Mouse (Mus musculus): ENCODE results near the gene Abca4. TPM values are rescaled to one million over a fixed set of nuclear protein-coding genes. Genes with fewer than 3 reads are reported as not detected.
A peak's percentile ranks its signal among the peaks of the same experiment; 100 is the strongest.

Gene Abca4
- polyA plus RNA-seq, 1 experiment, result 3.7 TPM

DNA sequence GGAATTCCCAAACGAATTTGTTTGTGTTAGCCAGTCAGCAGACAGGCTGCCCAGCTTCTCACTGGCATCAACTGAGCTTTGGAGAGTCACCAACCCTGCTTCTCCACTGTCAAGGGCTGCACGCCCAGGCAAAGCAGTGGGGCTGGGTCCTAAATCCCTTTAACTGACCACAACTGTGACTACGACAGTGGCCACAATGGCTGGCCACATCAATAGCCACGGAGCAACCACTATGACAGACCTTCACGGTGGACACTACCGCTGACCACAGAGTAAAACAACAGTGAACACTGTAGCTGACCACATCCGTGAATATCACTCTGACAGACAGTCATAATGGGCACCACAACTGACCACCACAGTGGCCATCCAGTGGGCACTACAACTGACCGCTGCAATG is 78.6 kb downstream of the Abca4 start:
- Histone ChIP-seq H3K4me1 (ENCODE audit: control insufficient read depth, insufficient read depth, low read length) (no peaks in the 10 kb centered on the region), H3K4me3 (ENCODE audit: insufficient read depth, low read length) (no peak overlapping the region), H3K27ac (ENCODE audit: insufficient read depth, low read length) (no peak overlapping the region)
- TF ChIP-seq CTCF (IDR thresholded peaks at IDR 0.05; ENCODE audit: extremely low read depth, insufficient read depth, low read length) (no peak), POLR2A (IDR thresholded peaks at IDR 0.05; ENCODE audit: extremely low read depth, insufficient read depth, low read length) (no peak)

DNA sequence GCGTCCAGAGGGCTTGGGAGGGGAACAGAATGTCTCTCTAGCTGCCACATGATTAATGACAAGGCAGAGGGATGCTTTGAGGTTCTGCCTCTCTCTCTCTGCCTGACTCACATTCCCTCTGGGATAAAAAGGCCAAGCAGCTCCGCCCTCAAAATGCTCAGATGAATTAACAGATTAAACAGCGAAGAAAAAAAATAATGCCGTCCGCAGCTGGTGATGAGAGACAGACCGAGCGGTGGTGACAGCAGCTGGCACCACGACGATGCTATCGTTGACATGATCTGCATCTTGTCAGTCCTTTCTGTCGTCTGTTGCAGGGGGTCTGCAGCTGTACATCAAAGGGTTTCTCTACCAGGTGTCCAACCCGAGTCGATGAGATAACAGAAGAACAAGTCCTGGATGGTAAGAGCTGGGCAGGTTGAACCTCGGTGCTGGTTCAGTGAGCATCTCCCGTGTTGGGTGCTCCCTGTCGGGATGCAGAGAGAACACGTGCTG is 84.8 kb downstream of the Abca4 start:
- Histone ChIP-seq H3K27ac (ENCODE audit: insufficient read depth, low read length) (no peak overlapping the region), H3K4me3 (ENCODE audit: insufficient read depth, low read length) (no peak overlapping the region), H3K4me1 (ENCODE audit: control insufficient read depth, insufficient read depth, low read length) (no peaks in the 10 kb centered on the region)
- TF ChIP-seq CTCF (IDR thresholded peaks at IDR 0.05; ENCODE audit: extremely low read depth, insufficient read depth, low read length) (no peak), POLR2A (IDR thresholded peaks at IDR 0.05; ENCODE audit: extremely low read depth, insufficient read depth, low read length) (no peak)

DNA sequence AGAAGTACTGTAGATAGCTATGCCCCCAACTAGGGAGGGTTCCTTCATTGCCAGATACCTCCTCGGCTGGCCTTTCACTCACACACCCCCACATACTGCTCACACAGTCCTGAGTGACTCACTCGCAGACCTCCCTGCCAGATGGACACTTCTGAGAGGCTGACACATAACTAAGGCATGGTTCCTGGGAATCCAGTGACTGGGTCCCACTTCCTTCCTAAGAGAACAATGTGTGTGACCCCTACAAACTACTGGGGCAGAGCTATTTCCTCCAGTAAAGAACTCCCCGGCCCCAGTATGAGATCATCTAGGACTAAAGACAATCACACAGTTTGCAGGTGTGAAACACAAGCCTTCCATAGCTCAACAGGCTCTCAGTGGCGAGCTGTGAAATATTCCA is 86.5 kb downstream of the Abca4 start:
- TF ChIP-seq CTCF (IDR thresholded peaks at IDR 0.05; ENCODE audit: extremely low read depth, insufficient read depth, low read length), result no peak
- no peak for TF ChIP-seq POLR2A (IDR thresholded peaks at IDR 0.05; ENCODE audit: extremely low read depth, insufficient read depth, low read length)

DNA sequence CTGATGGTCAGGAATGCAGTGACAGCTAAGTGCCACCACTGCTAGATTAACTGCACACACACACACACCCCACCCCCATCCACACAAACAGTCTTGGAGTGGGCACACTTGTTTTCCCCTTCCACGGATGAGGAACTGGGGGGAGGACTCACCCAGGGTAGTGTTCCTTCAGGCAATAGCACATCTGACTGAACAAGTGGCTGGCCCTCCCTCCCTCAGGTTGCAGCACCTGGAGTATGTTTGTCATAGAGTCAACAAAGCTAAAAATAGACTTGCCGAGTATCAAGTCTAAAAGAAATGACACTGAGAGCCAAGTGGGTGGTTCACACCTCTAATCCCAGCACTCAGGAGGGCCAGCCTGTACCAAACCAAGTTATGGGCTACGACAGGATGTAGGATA is 87.4 kb downstream of the Abca4 start:
- Histone ChIP-seq H3K27ac (ENCODE audit: insufficient read depth, low read length) (no peak overlapping the region), H3K4me3 (ENCODE audit: insufficient read depth, low read length) (no peak overlapping the region), H3K4me1 (ENCODE audit: control insufficient read depth, insufficient read depth, low read length) (no peaks in the 10 kb centered on the region)
- no peak for TF ChIP-seq POLR2A (IDR thresholded peaks at IDR 0.05; ENCODE audit: extremely low read depth, insufficient read depth, low read length)
- TF ChIP-seq CTCF (IDR thresholded peaks at IDR 0.05; ENCODE audit: extremely low read depth, insufficient read depth, low read length), result no peak

More for the DNA sequence above, 86.5 kb downstream of the Abca4 start:
- Histone ChIP-seq H3K27ac (ENCODE audit: insufficient read depth, low read length) (no peak overlapping the region), H3K4me3 (ENCODE audit: insufficient read depth, low read length) (no peak overlapping the region), H3K4me1 (ENCODE audit: control insufficient read depth, insufficient read depth, low read length) (no peaks in the 10 kb centered on the region)

DNA sequence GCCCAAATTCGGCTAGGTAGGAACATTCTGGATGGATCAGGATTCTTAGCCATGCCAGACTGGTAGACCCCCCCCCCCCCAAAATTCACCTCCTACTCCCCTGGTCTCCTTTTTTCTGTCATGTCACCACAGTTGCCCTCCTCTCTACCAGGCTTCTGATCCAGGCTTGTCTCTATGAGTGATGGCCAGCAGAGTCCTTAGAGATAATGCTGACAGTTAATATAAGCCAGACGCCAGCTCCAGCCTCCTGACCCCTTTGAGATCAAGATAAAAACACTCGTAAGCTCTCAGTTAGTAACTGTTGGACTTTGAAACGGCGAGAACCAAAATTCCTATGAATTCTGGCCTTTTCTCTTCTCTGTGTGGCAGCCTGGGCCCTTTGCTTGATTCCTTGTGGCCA is 89.0 kb downstream of the Abca4 start:
- TF ChIP-seq POLR2A (IDR thresholded peaks at IDR 0.05; ENCODE audit: extremely low read depth, insufficient read depth, low read length) (no peak), CTCF (IDR thresholded peaks at IDR 0.05; ENCODE audit: extremely low read depth, insufficient read depth, low read length) (no peak)
- no peak overlapping the region for H3K27ac ChIP-seq (ENCODE audit: insufficient read depth, low read length)
- H3K4me1 ChIP-seq (ENCODE audit: control insufficient read depth, insufficient read depth, low read length), result no peaks in the 10 kb centered on the region
- no peak overlapping the region for H3K4me3 ChIP-seq (ENCODE audit: insufficient read depth, low read length)

DNA sequence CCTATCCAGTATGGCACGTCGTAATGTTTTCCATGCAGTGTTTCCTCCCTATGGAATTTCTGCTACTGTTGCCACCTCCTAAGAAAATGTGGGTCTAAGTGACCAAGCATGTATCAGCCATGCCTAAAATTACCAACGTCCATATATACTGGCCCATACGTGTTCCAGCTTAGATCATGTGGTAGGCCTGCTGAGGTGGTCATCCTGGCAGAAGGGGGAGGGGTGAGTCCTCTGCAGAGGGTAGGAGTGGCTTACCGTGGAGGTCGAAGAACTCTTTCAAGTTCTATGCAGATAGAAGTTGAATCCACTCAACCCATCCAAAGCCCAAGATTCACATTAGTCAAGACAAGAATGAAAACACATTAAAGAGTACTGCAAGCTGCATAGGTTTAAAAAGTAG is 89.6 kb downstream of the Abca4 start:
- H3K4me3 ChIP-seq (ENCODE audit: insufficient read depth, low read length), result no peak overlapping the region
- no peak for TF ChIP-seq CTCF (IDR thresholded peaks at IDR 0.05; ENCODE audit: extremely low read depth, insufficient read depth, low read length)
- TF ChIP-seq POLR2A (IDR thresholded peaks at IDR 0.05; ENCODE audit: extremely low read depth, insufficient read depth, low read length), result no peak
- H3K4me1 ChIP-seq (ENCODE audit: control insufficient read depth, insufficient read depth, low read length), result no peaks in the 10 kb centered on the region
- no peak overlapping the region for H3K27ac ChIP-seq (ENCODE audit: insufficient read depth, low read length)

DNA sequence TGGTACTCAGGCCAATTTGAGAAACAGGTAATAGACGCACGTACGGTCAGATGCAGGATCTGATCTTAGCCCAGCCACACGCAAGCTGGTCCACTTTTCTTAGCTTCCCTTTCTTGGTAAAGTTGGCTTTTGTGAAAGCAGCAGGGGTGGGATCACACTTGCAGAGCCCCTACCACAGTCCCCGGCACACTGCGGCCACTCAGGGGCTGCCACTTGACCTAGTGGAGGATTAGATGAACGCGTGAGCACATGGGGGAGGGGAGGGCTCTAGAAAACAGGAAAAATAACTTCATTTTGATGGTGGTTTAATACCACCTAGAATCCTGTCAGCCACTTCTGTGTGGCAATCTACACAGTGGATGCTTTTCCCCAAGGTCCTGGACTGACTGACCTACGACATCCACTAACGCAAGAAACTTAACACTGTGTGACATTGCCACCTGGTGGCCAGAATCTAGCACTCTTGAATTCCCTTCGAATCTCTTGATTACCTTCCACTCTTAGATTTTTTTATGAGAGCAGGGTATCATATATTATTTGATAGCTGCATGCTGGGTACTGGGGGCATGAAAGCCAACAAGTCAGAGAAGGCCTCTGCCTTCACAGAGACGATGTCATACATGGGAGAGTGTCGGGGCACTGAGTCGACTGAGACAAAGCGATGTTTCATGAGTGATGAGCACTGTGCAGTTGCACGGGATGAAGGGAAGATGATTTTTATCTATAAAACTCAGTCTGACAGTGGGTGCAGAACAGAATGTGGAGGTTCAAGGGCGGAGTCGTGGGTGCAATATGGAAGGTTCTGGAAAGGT is 96.6 kb downstream of the Abca4 start:
- Histone ChIP-seq H3K4me1 (ENCODE audit: control insufficient read depth, insufficient read depth, low read length) (no peaks in the 10 kb centered on the region), H3K4me3 (ENCODE audit: insufficient read depth, low read length) (no peak overlapping the region), H3K27ac (ENCODE audit: insufficient read depth, low read length) (no peak overlapping the region)
- TF ChIP-seq CTCF (IDR thresholded peaks at IDR 0.05; ENCODE audit: extremely low read depth, insufficient read depth, low read length) (peak; percentile 67), POLR2A (IDR thresholded peaks at IDR 0.05; ENCODE audit: extremely low read depth, insufficient read depth, low read length) (no peak)

DNA sequence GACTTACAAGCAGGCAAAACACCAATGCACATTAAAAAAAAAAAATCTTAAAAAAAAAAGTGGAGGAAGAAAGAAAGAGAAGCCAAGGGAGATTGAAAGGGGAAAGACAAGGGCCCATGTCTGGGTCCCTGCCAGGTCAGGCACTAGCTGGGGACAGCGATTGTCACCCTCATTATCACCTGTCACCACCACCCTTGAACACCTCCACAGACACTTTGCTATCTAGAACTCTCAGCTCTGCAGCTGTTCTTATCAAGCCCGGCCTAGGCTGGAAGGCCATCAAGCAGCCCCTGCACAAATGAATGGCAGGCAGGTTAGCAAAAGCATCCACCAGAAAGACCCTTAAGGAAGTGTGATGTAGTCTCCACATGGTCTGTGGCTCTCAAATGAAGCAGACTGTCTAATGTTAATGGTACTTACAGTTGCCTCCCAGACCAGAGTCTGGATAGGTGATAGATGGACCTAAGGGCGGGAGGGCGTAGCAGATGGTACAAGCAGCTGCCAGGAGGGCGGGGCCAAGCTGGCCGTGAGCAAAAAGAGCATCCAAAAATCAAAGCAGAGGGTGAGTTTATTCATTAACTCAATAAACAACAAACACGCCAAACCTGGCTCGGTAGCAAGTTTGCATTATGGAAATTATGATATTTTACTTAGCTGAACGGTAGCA is 98.1 kb downstream of the Abca4 start:
- Histone ChIP-seq H3K4me1 (ENCODE audit: control insufficient read depth, insufficient read depth, low read length) (no peaks in the 10 kb centered on the region), H3K27ac (ENCODE audit: insufficient read depth, low read length) (no peak overlapping the region), H3K4me3 (ENCODE audit: insufficient read depth, low read length) (no peak overlapping the region)
- TF ChIP-seq CTCF (IDR thresholded peaks at IDR 0.05; ENCODE audit: extremely low read depth, insufficient read depth, low read length), result no peak
- TF ChIP-seq POLR2A (IDR thresholded peaks at IDR 0.05; ENCODE audit: extremely low read depth, insufficient read depth, low read length), result no peak

DNA sequence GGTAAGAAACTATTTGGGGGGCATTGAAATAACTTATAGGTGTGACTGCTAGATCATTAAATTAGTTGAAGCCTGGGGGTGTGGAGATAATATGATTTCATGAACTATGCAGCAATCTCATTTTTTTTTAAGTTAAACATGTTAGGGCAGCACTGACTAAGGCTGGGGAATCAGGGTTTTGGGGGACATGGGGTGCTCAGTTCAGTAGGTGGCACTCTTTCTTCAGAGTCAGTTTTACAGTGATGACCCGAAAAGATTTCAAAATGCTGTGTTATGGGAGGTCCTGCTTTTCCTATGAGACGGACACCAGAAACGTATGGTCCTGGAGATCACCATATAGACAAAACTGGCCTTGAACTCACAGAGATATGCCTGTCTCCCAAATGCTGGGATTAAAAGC is 99.2 kb downstream of the Abca4 start:
- H3K4me1 ChIP-seq (ENCODE audit: control insufficient read depth, insufficient read depth, low read length), result no peaks in the 10 kb centered on the region
- H3K27ac ChIP-seq (ENCODE audit: insufficient read depth, low read length), result no peak overlapping the region
- no peak overlapping the region for H3K4me3 ChIP-seq (ENCODE audit: insufficient read depth, low read length)
- no peak for TF ChIP-seq POLR2A (IDR thresholded peaks at IDR 0.05; ENCODE audit: extremely low read depth, insufficient read depth, low read length)
- no peak for TF ChIP-seq CTCF (IDR thresholded peaks at IDR 0.05; ENCODE audit: extremely low read depth, insufficient read depth, low read length)

DNA sequence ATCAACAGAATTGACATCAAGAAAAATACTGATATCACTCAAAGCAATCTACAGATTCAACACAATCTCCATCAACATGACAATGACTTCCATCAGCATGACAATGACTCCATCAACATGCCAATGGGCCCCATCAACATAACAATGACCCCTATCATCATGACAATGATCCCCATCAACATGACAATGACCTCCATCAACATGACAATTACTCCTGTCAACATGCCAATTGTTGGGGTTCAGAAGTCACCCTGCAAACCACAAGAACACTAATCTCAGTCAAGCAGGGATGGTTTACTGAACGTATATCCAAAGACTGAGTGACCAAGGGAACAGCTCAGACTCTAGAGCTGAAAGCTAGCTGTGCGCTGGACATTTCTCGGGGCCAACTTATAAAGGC is 101.2 kb downstream of the Abca4 start:
- Histone ChIP-seq H3K4me1 (ENCODE audit: control insufficient read depth, insufficient read depth, low read length) (no peaks in the 10 kb centered on the region), H3K27ac (ENCODE audit: insufficient read depth, low read length) (no peak overlapping the region), H3K4me3 (ENCODE audit: insufficient read depth, low read length) (no peak overlapping the region)
- no peak for TF ChIP-seq POLR2A (IDR thresholded peaks at IDR 0.05; ENCODE audit: extremely low read depth, insufficient read depth, low read length)
- TF ChIP-seq CTCF (IDR thresholded peaks at IDR 0.05; ENCODE audit: extremely low read depth, insufficient read depth, low read length), result no peak
